Mouse (Mus musculus) Patski (cell line): ENCODE results near the gene Adgrf1. TPM values are rescaled to one million over a fixed set of nuclear protein-coding genes. Genes with fewer than 3 reads are reported as not detected.

Experiments
- ATAC-seq: fragments of 100-300 bp; one replicate; pipeline ENCODE4 v1.8.0; 2021
- CTCF ChIA-PET: fragments of 350-600 bp; sonication (Branson Sonifier 250); formaldehyde crosslinking; loops from one replicate; lab custom pipeline; 2022; ENCODE audit warnings: inconsistent platforms; lab: Charles Lee
- POLR2A ChIA-PET: fragments of 350-600 bp; sonication (Branson Sonifier 250); formaldehyde crosslinking; loops from one replicate; lab custom pipeline; 2022; ENCODE audit warnings: antibody characterized with exemption, inconsistent platforms; lab: Charles Lee
- DNase-seq: peaks from one replicate; pipeline ENCODE4 v3.0.0-alpha.2; 2011; ENCODE audit warnings: low read depth, low spot score
- H3K27me3 ChIP-seq: fragments of 371-371 bp; one replicate; pipeline ENCODE4 v1.5.1; 2021
- CTCF ChIP-seq: fragments of 100-300 bp; IDR thresholded peaks from one replicate; pipeline ENCODE4 v1.5.1; 2021
- in situ Hi-C: fragments of 300-500 bp; cut with MboI; formaldehyde crosslinking; loops from 3 replicates; pipeline ENCODE4 v1.11.1; 2018; ENCODE audit warnings: low pct_unique_long_range_greater_than_20kb, mixed read lengths
- polyA plus RNA-seq: library from polyadenylated mRNA; unstranded; gene quantifications from one replicate; pipeline ENCODE4 v1.2.3, GENCODE M21; 2021

Adgrf1 gene
- 0.06 TPM for polyA plus RNA-seq

- H3K27me3 ChIP-seq: no peaks in the 10 kb centered on the region
- ChIA-PET POLR2A (no interaction called here), CTCF (interaction anchor here (1.4 to 2.2 kb wide), 2 partner anchors 21 to 190 kb away, joined by 3 to 13 read pairs; no protein-coding TSS in a partner anchor)
- in situ Hi-C loops: no loop called here
- TF ChIP-seq CTCF: no peak
- no peak for ATAC-seq
- no peak for DNase-seq
Measured at GRCm38 (mm10) chr17:43270161-43270560, at the start of gene Adgrf1. Gene Adgrf1 (plus strand): TSS chr17:43270329.

GRCm38 (mm10) chr17:43226101-43226500, 44.0 kb upstream of the Adgrf1 start:
- CTCF ChIA-PET: interaction anchor here (0.7 to 2.6 kb wide), 3 partner anchors 20 to 209 kb away, joined by 3 to 10 read pairs (median 3); partner anchors contain the start of gene Tnfrsf21
- POLR2A ChIA-PET: interaction anchor here (0.6 kb wide), 1 partner anchor 102 kb away, joined by 3 read pairs; no protein-coding TSS in a partner anchor
- in situ Hi-C loops: loop anchor here (5.0 kb wide), 1 partner anchor 209 kb away; the partner anchor contains the start of gene Tnfrsf21
- ATAC-seq: no peak
- no peaks in the 10 kb centered on the region for H3K27me3 ChIP-seq
- TF ChIP-seq CTCF: no peak
- DNase-seq: no peak

DNA sequence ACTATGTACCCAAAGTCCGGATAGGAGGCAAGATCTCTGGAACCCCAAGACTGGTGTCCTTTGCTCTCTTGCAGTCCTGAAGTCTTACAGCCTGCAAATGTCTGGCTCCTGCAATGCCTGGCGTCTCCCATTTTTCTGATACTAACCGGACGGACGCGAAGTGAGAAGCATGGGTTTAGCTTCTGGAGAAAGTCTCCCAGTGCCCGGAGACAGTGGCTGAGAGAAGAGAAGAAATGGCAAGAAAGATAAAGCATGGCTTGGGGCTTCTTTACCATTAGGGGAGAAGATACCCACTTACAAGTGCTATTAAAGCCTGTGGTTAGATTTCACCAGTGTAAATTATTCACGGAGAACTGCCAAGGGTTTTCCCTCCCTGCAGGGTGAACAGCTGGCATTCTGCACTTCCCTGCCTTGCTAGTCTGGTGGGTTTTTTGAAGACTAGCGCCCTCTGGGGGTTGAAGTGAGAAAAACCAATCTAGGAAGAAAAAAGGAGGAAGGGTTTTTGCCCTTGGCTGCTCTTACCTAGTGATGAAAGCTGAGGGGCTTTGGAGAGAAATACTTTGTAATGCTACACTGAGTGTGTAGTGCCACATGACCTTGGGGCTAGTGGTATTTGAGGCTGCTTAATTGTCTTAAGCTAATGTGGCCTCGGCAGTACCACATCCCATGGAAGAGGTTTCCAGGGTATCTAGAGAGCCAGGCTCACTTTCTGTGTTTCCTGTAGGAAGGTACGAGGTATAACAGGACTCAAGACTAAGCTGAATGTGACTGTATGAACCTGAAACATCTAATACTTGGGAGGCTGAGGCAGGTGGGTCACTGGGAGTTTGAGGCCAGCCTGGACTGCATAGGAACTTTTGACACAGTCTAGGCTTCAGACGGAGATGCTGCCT, 40.3 kb upstream of the Adgrf1 start:
- CTCF ChIA-PET: interaction anchor here (0.9 to 4.2 kb wide), 12 partner anchors 9 to 215 kb away, joined by 3 to 41 read pairs (median 4); partner anchors contain the start of gene Tnfrsf21
- in situ Hi-C loops: loop anchor here (5.0 kb wide), 1 partner anchor 213 kb away; the partner anchor contains the start of gene Tnfrsf21
- ATAC-seq: peak; percentile 54
- no peaks in the 10 kb centered on the region for H3K27me3 ChIP-seq
- POLR2A ChIA-PET: interaction anchor here (1.1 to 2.0 kb wide), 2 partner anchors 213 to 239 kb away, joined by 3 to 8 read pairs; partner anchors contain the start of gene Tnfrsf21
- no peak for DNase-seq
- peak; percentile 81 for TF ChIP-seq CTCF

DNA sequence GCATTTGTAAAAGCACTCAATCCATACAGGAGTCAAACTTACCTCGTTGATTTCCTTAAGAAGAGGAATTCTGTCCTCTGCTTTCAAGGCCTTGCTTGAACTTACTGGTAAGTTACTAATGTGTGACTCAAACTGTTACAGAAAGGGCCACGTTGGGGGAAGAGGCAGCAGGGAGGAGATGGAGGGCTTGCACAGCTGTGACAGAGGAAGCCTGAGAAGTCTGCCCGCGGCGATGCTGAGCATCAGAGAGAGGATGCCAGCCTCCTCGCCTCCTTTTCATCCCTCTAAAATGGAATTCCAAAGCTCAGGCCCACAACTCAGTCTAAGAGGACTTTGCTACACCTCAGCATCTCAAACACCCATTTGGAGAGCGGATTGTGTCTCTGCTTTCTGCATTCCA, 39.3 kb upstream of the Adgrf1 start:
- in situ Hi-C loops: no loop called here
- ChIA-PET CTCF (interaction anchor here (0.7 to 4.2 kb wide), 6 partner anchors 10 to 231 kb away, joined by 3 to 41 read pairs (median 4); partner anchors contain the start of gene Tnfrsf21), POLR2A (interaction anchor here (0.7 to 2.0 kb wide), 2 partner anchors 83 to 214 kb away, joined by 3 to 8 read pairs; partner anchors contain the start of gene Tnfrsf21)
- ATAC-seq: no peak
- TF ChIP-seq CTCF: no peak
- DNase-seq: no peak
- no peaks in the 10 kb centered on the region for H3K27me3 ChIP-seq

GRCm38 (mm10) chr17:43232769-43233168, 37.4 kb upstream of the Adgrf1 start:
- CTCF ChIA-PET: interaction anchor here (0.9 to 1.7 kb wide), 2 partner anchors 13 to 35 kb away, joined by 3 to 5 read pairs; no protein-coding TSS in a partner anchor
- no peak for TF ChIP-seq CTCF
- POLR2A ChIA-PET: interaction anchor here (1.4 kb wide), 1 partner anchor 217 kb away, joined by 3 read pairs; the partner anchor contains the start of gene Tnfrsf21
- DNase-seq: no peak
- no peak for ATAC-seq
- in situ Hi-C loops: no loop called here
- H3K27me3 ChIP-seq: no peaks in the 10 kb centered on the region

GRCm38 (mm10) chr17:43236656-43237250, 33.4 kb upstream of the Adgrf1 start:
- no peaks in the 10 kb centered on the region for H3K27me3 ChIP-seq
- ATAC-seq (no peak), DNase-seq (no peak)
- in situ Hi-C loops: no loop called here
- no peak for TF ChIP-seq CTCF
- POLR2A ChIA-PET: no interaction called here
- CTCF ChIA-PET: interaction anchor here (1.0 kb wide), 1 partner anchor 221 kb away, joined by 3 read pairs; no protein-coding TSS in a partner anchor

GRCm38 (mm10) chr17:43239035-43239434, 31.1 kb upstream of the Adgrf1 start:
- POLR2A ChIA-PET: interaction anchor here (0.6 kb wide), 1 partner anchor 38 kb away, joined by 3 read pairs; no protein-coding TSS in a partner anchor
- no peaks in the 10 kb centered on the region for H3K27me3 ChIP-seq
- no peak for TF ChIP-seq CTCF
- DNase-seq: no peak
- CTCF ChIA-PET: interaction anchor here (1.4 kb wide), 1 partner anchor 9 kb away, joined by 4 read pairs; no protein-coding TSS in a partner anchor
- in situ Hi-C loops: no loop called here
- ATAC-seq: no peak

GRCm38 (mm10) chr17:43241134-43241533, 29.0 kb upstream of the Adgrf1 start:
- in situ Hi-C loops: no loop called here
- no peaks in the 10 kb centered on the region for H3K27me3 ChIP-seq
- ATAC-seq (peak; percentile 86), DNase-seq (peak; percentile 93)
- ChIA-PET CTCF (interaction anchor here (1.3 to 1.8 kb wide), 2 partner anchors 9 to 11 kb away, joined by 6 read pairs; no protein-coding TSS in a partner anchor), POLR2A (interaction anchor here (0.7 to 1.6 kb wide), 3 partner anchors 10 to 226 kb away, joined by 3 to 5 read pairs (median 4); no protein-coding TSS in a partner anchor)
- no peak for TF ChIP-seq CTCF

- DNase-seq: no peak
Measured at GRCm38 (mm10) chr17:43242609-43243008, 27.5 kb upstream of the Adgrf1 start.

GRCm38 (mm10) chr17:43245364-43245763, 24.8 kb upstream of the Adgrf1 start:
- no peak for DNase-seq
- ChIA-PET CTCF (interaction anchor here (1.4 kb wide), 1 partner anchor 12 kb away, joined by 3 read pairs; no protein-coding TSS in a partner anchor), POLR2A (no interaction called here)
- in situ Hi-C loops: no loop called here
- H3K27me3 ChIP-seq: no peaks in the 10 kb centered on the region
- TF ChIP-seq CTCF: no peak
- ATAC-seq: no peak

More at GRCm38 (mm10) chr17:43242609-43243008, 27.5 kb upstream of the Adgrf1 start:
- CTCF ChIA-PET: no interaction called here
- POLR2A ChIA-PET: no interaction called here
- in situ Hi-C loops: no loop called here
- no peak for ATAC-seq
- TF ChIP-seq CTCF: no peak
- no peaks in the 10 kb centered on the region for H3K27me3 ChIP-seq
